Mouse (Mus musculus): ENCODE measurements around the gene Fbxl13. TPM values are rescaled to one million over a fixed set of nuclear protein-coding genes. Genes with fewer than 3 reads are reported as not detected.
A peak's percentile ranks its signal among the peaks of the same experiment; 100 is the strongest.

Fbxl13 gene
- total RNA-seq, 4 experiments from 2014 or later = not detected

GRCm38 (mm10) chr5:21578136-21578535, 67.3 kb downstream of the Fbxl13 start:
- no peak for DNase-seq (ENCODE audit: low spot score in 2 of 2)

- no peak for DNase-seq (ENCODE audit: low spot score in 2 of 2)
These were observed 70.3 kb downstream of the Fbxl13 start for GRCm38 (mm10) chr5:21575210-21575550.

- DNase-seq (ENCODE audit: low spot score in 2 of 2) = no peak
These were observed 70.8 kb downstream of the Fbxl13 start for GRCm38 (mm10) chr5:21574386-21575209.

- no peak for DNase-seq (ENCODE audit: low spot score in 2 of 2)
These were observed 72.5 kb downstream of the Fbxl13 start for GRCm38 (mm10) chr5:21572764-21573416.

GRCm38 (mm10) chr5:21567784-21568183, 77.7 kb downstream of the Fbxl13 start:
- DNase-seq (ENCODE audit: low spot score in 2 of 2) = no peak

GRCm38 (mm10) chr5:21565392-21566065, 79.9 kb downstream of the Fbxl13 start:
- no peak for DNase-seq (ENCODE audit: low spot score in 2 of 2)

GRCm38 (mm10) chr5:21563936-21564335, 81.5 kb downstream of the Fbxl13 start:
- DNase-seq (ENCODE audit: low spot score in 2 of 2) = no peak

- no peak for DNase-seq (ENCODE audit: low spot score in 2 of 2)
These were observed 88.9 kb downstream of the Fbxl13 start for GRCm38 (mm10) chr5:21556502-21556901.

GRCm38 (mm10) chr5:21554732-21555131, 90.7 kb downstream of the Fbxl13 start:
- no peak for DNase-seq (ENCODE audit: low spot score in 2 of 2)

GRCm38 (mm10) chr5:21553685-21554084, 91.7 kb downstream of the Fbxl13 start:
- no peak for DNase-seq (ENCODE audit: low spot score in 2 of 2)

GRCm38 (mm10) chr5:21547005-21547404, 98.4 kb downstream of the Fbxl13 start:
- no peak for DNase-seq (ENCODE audit: low spot score in 2 of 2)

GRCm38 (mm10) chr5:21545786-21546185, 99.6 kb downstream of the Fbxl13 start:
- peak in 1 of 2 experiments; percentile 17 for DNase-seq (ENCODE audit: low spot score in 2 of 2)

GRCm38 (mm10) chr5:21545227-21545626, 100.2 kb downstream of the Fbxl13 start:
- DNase-seq (ENCODE audit: low spot score in 2 of 2) = no peak

- DNase-seq (ENCODE audit: low spot score in 2 of 2) = peak; percentile 24 to 26
These were observed 100.6 kb downstream of the Fbxl13 start for GRCm38 (mm10) chr5:21544821-21545220.

- peak in 1 of 2 experiments; percentile 13 for DNase-seq (ENCODE audit: low spot score in 2 of 2)
These were observed 101.8 kb downstream of the Fbxl13 start, which contains the start of gene Lrrc17 for GRCm38 (mm10) chr5:21543409-21544201. Gene Lrrc17 (plus strand): TSS chr5:21543559.

GRCm38 (mm10) chr5:21542226-21542625, 103.2 kb downstream of the Fbxl13 start:
- DNase-seq (ENCODE audit: low spot score in 2 of 2) = no peak

GRCm38 (mm10) chr5:21532921-21533320, 112.5 kb downstream of the Fbxl13 start:
- peak; percentile 23 to 41 for DNase-seq (ENCODE audit: low spot score in 2 of 2)

- no peak for DNase-seq (ENCODE audit: low spot score in 2 of 2)
These were observed 113.3 kb downstream of the Fbxl13 start for GRCm38 (mm10) chr5:21532126-21532525.

- DNase-seq (ENCODE audit: low spot score in 2 of 2) = no peak
These were observed 116.2 kb downstream of the Fbxl13 start for GRCm38 (mm10) chr5:21529110-21529720.

- no peak for DNase-seq (ENCODE audit: low spot score in 2 of 2)
These were observed 117.2 kb downstream of the Fbxl13 start for GRCm38 (mm10) chr5:21528068-21528842.

Data from gastrocnemius, adult 8-10 months (tissue).